Mouse (Mus musculus): ENCODE data around the gene Myt1.
"Not testable (repeated sequence)": the region's sequence is repeated elsewhere in the genome, so short reads cannot be mapped to it uniquely, and the experiment has no call there.

Gene Myt1

DNA sequence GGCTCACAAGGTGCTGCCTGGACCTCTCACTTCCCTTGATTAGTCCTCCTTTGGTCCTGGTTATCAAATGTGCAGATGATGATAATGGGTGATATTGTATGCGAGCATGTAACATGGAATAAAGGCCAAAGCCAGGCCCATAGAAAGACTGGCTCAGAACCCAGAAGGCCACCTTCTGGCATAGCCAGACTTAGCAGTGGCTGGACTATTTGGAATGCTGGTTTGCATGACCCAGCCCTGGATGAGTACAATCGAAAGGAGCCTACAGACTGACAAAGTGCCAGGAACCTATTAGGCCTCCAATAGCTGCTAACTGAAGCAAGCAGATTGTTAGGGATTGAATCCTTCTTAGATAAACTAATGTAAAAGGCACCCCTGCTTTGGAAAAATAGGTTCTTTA lies 6.3 kb downstream of the Myt1 start:
- in situ Hi-C loops (cut with MboI; ENCODE audit: low pct_unique_long_range_greater_than_20kb in 1 of 2, low sequenced_read_pairs in 2 of 2, unreplicated experiment in 1 of 2) = no loop called here

GRCm38 (mm10) chr2:181773203-181773602 lies 10.1 kb downstream of the Myt1 start:
- in situ Hi-C loops (cut with MboI; ENCODE audit: low pct_unique_long_range_greater_than_20kb in 1 of 2, low sequenced_read_pairs in 2 of 2, unreplicated experiment in 1 of 2) = no loop called here

DNA sequence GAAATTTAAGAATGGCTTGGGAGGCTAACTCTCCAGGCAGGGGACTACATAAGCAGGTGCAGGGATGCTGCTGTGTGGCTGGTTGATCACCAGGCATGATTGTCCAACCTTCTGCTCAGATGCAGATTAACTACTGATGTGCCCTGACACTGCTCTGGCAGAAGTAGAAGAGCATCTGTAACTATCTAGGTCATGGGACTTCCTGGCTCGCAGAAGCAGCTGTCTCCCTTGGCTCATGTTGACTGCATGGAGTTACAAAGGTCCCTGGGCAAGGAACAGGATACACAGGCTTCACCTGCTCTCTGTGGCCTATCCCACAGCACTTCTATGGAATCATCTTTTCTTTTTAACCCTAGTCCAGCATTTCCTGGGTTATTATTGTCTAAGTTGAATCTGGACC lies 12.7 kb downstream of the Myt1 start:
- in situ Hi-C loops (cut with MboI; ENCODE audit: low pct_unique_long_range_greater_than_20kb in 1 of 2, low sequenced_read_pairs in 2 of 2, unreplicated experiment in 1 of 2) = no loop called here

DNA sequence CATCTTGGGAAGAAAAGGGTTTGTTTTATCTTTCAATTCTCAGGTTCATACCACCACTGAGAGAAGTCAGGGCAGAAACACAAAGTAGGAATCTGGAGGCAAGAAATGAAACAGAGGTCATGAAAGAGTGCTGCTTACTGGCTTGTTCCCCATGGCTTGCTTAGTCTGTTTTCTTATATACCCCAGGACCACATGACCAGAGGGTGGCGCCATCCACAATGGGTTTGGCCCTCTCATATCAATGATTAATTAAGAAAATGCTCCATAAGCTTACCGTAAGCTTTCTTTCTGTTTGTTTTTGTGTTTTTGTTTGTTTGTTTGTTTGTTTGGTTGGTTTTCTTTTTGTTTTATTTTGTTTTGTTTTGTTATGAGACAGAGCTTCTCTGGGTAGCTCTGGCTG lies 14.6 kb downstream of the Myt1 start:
- in situ Hi-C loops (cut with MboI; ENCODE audit: low pct_unique_long_range_greater_than_20kb in 1 of 2, low sequenced_read_pairs in 2 of 2, unreplicated experiment in 1 of 2) = no loop called here

- in situ Hi-C loops (cut with MboI; ENCODE audit: low pct_unique_long_range_greater_than_20kb in 1 of 2, low sequenced_read_pairs in 2 of 2, unreplicated experiment in 1 of 2) = no loop called here
Observed at GRCm38 (mm10) chr2:181781421-181781820, 18.3 kb downstream of the Myt1 start.

DNA sequence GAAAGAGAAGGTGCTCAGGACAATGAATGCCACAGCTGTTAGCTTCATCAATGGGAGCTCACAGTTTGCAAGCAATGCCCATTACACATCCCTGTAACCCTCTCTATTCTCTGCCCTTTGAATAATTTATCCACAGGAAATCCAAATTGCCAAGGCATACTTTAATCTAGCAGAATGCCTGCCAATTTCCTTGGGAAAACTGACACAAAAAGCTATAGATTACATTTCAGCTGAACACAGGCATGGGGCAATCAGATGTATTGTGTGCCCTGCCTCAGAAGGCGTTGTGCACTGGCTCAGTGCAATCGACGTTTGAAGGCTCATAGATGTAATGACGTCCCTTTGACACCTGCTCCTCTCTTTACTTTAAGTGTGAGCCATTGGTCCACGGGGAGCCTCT lies 24.7 kb downstream of the Myt1 start:
- in situ Hi-C loops (cut with MboI; ENCODE audit: low pct_unique_long_range_greater_than_20kb in 1 of 2, low sequenced_read_pairs in 2 of 2, unreplicated experiment in 1 of 2) = no loop called here

- in situ Hi-C loops (cut with MboI; ENCODE audit: low pct_unique_long_range_greater_than_20kb in 1 of 2, low sequenced_read_pairs in 2 of 2, unreplicated experiment in 1 of 2) = no loop called here
Observed at GRCm38 (mm10) chr2:181789396-181789795, 26.3 kb downstream of the Myt1 start.

DNA sequence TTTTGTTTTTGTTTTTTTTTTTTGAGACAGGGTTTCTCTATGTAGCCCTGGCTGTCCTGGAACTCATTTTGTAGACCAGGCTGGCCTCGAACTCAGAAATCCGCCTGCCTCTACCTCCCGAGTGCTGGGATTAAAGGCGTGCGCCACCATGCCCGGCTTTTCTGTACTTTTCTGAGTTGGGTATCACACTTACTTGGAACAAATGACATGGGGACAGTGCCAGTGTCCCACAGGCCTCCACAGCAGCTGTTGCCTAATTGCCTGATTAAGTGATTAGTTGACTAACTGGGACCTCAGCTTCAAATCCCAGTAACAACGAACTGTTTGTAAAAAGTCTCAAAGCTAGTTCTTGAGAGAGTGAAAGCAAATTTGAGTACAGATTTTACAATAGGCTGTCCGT lies 30.1 kb downstream of the Myt1 start:
- in situ Hi-C loops (cut with MboI; ENCODE audit: low pct_unique_long_range_greater_than_20kb in 1 of 2, low sequenced_read_pairs in 2 of 2, unreplicated experiment in 1 of 2) = not testable (repeated sequence)

DNA sequence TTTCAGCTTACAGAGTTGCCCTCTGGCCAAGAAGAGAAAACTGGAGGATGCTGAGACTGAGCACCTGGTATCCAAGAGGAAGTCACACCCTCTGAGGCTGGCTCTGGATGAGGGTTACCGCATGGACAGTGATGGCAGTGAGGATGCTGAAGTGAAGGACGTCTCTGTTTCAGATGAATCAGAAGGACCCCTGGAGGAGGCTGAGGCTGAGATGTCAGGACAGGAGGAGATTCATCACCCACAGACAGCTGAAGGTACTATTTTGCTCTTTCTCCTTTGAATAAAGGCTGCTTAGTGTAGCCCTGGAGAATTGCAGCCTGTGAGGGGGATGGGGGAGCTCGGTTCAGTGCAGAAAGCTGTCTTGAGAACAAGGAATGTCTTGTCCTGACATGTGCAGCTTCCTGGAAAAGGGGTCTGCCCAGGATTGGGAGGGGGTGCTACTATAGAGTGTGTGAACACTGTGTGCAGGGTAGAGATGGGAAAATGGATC lies 32.6 kb downstream of the Myt1 start:
- in situ Hi-C loops (cut with MboI; ENCODE audit: low pct_unique_long_range_greater_than_20kb in 1 of 2, low sequenced_read_pairs in 2 of 2, unreplicated experiment in 1 of 2) = no loop called here

- in situ Hi-C loops (cut with MboI; ENCODE audit: low pct_unique_long_range_greater_than_20kb in 1 of 2, low sequenced_read_pairs in 2 of 2, unreplicated experiment in 1 of 2) = no loop called here
Observed at GRCm38 (mm10) chr2:181797672-181798071, 34.5 kb downstream of the Myt1 start.

GRCm38 (mm10) chr2:181829032-181829650 lies 66.0 kb downstream of the Myt1 start:
- in situ Hi-C loops (cut with MboI; ENCODE audit: low pct_unique_long_range_greater_than_20kb in 1 of 2, low sequenced_read_pairs in 2 of 2, unreplicated experiment in 1 of 2) = no loop called here

- in situ Hi-C loops (cut with MboI; ENCODE audit: low pct_unique_long_range_greater_than_20kb in 1 of 2, low sequenced_read_pairs in 2 of 2, unreplicated experiment in 1 of 2) = no loop called here
Observed at GRCm38 (mm10) chr2:181832745-181833144, 69.6 kb downstream of the Myt1 start.

- in situ Hi-C loops (cut with MboI; ENCODE audit: low pct_unique_long_range_greater_than_20kb in 1 of 2, low sequenced_read_pairs in 2 of 2, unreplicated experiment in 1 of 2) = no loop called here
Observed at GRCm38 (mm10) chr2:181837372-181838292, 74.5 kb downstream of the Myt1 start, which contains the start of gene Pcmtd2. Gene Pcmtd2, plus strand, starts transcription at chr2:181837854.

DNA sequence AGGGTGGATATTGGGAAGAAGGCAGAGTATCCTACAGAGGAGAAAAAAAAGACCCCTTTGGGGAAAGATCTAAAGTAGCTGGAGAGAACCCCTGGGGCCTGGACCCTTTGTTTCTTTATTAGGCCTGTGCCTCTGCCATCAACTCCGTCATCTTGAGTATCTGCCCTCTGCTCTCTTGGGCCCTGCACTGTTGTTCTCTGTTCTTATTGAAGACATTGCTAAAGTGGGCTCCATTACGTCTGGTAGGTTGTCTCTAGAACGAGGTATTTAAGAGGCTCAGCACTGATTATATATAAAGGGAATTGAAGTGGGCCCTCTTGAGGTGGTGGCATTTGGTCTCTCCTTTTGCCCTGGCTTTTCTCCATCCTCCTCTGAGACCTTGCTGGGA lies 75.2 kb downstream of the Myt1 start:
- in situ Hi-C loops (cut with MboI; ENCODE audit: low pct_unique_long_range_greater_than_20kb in 1 of 2, low sequenced_read_pairs in 2 of 2, unreplicated experiment in 1 of 2) = no loop called here

- in situ Hi-C loops (cut with MboI; ENCODE audit: low pct_unique_long_range_greater_than_20kb in 1 of 2, low sequenced_read_pairs in 2 of 2, unreplicated experiment in 1 of 2) = no loop called here
Observed at GRCm38 (mm10) chr2:181845709-181846394, 82.7 kb downstream of the Myt1 start.

DNA sequence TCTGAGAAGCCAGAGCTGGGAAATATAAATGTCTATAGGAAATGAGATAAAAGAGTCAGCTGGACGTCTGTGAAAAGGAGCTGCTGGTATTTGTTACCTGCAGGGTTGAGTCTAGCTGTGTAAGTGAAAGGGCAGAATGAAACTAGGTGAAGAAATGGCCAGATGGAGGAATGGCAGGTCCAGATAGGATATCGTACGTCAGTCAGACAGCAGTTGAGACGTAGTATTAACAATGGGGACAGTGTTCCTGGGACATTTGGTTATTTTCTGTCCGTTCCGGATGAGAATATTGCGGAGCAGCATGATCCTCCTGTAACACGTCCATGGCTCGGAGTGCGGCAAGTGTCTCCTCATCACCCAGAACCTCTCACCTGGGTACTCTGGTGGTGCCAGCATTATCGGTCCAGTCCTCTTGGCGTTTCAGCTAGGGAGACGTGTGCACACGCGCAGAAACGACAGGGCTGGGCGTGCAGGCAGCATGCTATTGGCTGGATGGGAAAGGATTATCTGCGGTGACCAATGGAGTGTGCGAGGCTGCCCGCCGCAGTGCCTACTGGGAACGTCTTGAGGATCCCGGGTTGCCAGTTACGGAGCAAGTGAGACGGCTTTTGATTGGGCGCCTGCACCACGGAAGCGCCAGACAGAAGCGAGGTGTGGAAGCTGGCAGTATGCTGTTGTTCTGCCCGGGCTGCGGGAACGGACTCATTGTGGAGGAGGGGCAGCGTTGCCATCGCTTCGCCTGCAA lies 100.8 kb downstream of the Myt1 start, which contains the start of gene Polr3k:
Gene Polr3k, plus strand, starts transcription at position 547 of the 745 bp plus-strand sequence.
- in situ Hi-C loops (cut with MboI; ENCODE audit: low pct_unique_long_range_greater_than_20kb in 1 of 2, low sequenced_read_pairs in 2 of 2, unreplicated experiment in 1 of 2) = loop anchor here in 1 of 2 experiments (10.0 kb wide), 1 partner anchor 139 kb away; no protein-coding TSS in a partner anchor

GRCm38 (mm10) chr2:181864536-181864860 lies 101.4 kb downstream of the Myt1 start:
- in situ Hi-C loops (cut with MboI; ENCODE audit: low pct_unique_long_range_greater_than_20kb in 1 of 2, low sequenced_read_pairs in 2 of 2, unreplicated experiment in 1 of 2) = loop anchor here in 1 of 2 experiments (10.0 kb wide), 1 partner anchor 140 kb away; no protein-coding TSS in a partner anchor

- in situ Hi-C loops (cut with MboI; ENCODE audit: low pct_unique_long_range_greater_than_20kb in 1 of 2, low sequenced_read_pairs in 2 of 2, unreplicated experiment in 1 of 2) = loop anchor here in 1 of 2 experiments (10.0 kb wide), 1 partner anchor 142 kb away; no protein-coding TSS in a partner anchor
Observed at GRCm38 (mm10) chr2:181866931-181867330, 103.8 kb downstream of the Myt1 start.

Measured in mouse embryonic stem cell (cell line).